Mouse (Mus musculus) left cerebral cortex, adult 2 months (tissue): Measurements from ENCODE around the gene Pif1. TPM values are rescaled to one million over a fixed set of nuclear protein-coding genes. Genes with fewer than 3 reads are reported as not detected.

ENCODE experiments used
- DNase-seq, 2 experiments: peaks; one replicate each; pipeline ENCODE4 v3.0.0; 2021 to 2022; ENCODE audit warnings: low spot score in 2 of 2, mixed read lengths in 1 of 2; ENCODE audit errors: extremely low spot score in 1 of 2
- H3K27ac ChIP-seq: fragments of 200-600 bp; 2 replicates; pipeline ENCODE4 v1.8.1; 2022
- H3K4me3 ChIP-seq: fragments of 200-600 bp; 2 replicates; pipeline ENCODE4 v1.8.1; 2022
- CTCF ChIP-seq: fragments of 200-600 bp; IDR thresholded peaks from 2 replicates; pipeline ENCODE4 v1.8.1; 2022; ENCODE audit warnings: antibody characterized with exemption, mild to moderate bottlenecking, moderate library complexity
- intact Hi-C: fragments of 180-260 bp; cut with DNase I; formaldehyde crosslinking; loops from one replicate; pipeline ENCODE4 v1.15.1; 2025
- total RNA-seq, 2 experiments: library from RNA; stranded (reverse); gene quantifications; 2 replicates each; pipeline ENCODE4 v1.2.3; 2021

Pif1 gene
- total RNA-seq, 2 experiments from 2014 or later, result 0.20 to 0.28 TPM

- Histone ChIP-seq H3K27ac (no peak overlapping the region), H3K4me3 (no peak overlapping the region)
- DNase-seq, result no peak
- TF ChIP-seq CTCF, result no peak
- intact Hi-C loops, result no loop called here
These were observed 22.3 kb upstream of the Pif1 start for GRCm38 (mm10) chr9:65564698-65565097.

- H3K27ac ChIP-seq, result no peak overlapping the region
- DNase-seq, result no peak
- TF ChIP-seq CTCF, result no peak
- H3K4me3 ChIP-seq, result no peak overlapping the region
- intact Hi-C loops, result no loop called here
These were observed 18.2 kb upstream of the Pif1 start for GRCm38 (mm10) chr9:65568787-65569186.

- H3K27ac ChIP-seq, result no peak overlapping the region
- DNase-seq, result no peak
- intact Hi-C loops, result no loop called here
- no peak for TF ChIP-seq CTCF
- no peak overlapping the region for H3K4me3 ChIP-seq
These were observed 17.4 kb upstream of the Pif1 start for GRCm38 (mm10) chr9:65569491-65569971.

- DNase-seq, result no peak
- intact Hi-C loops, result no loop called here
- H3K27ac ChIP-seq, result no peak overlapping the region
- no peak overlapping the region for H3K4me3 ChIP-seq
- TF ChIP-seq CTCF, result no peak
These were observed 14.1 kb upstream of the Pif1 start for GRCm38 (mm10) chr9:65572837-65573236.

- H3K27ac ChIP-seq, result no peak overlapping the region
- no peak for TF ChIP-seq CTCF
- no peak for DNase-seq
These were observed 12.2 kb upstream of the Pif1 start for GRCm38 (mm10) chr9:65574513-65575392.

GRCm38 (mm10) chr9:65575393-65576196 is 11.4 kb upstream of the Pif1 start:
- DNase-seq, result no peak
- TF ChIP-seq CTCF, result no peak
- intact Hi-C loops, result no loop called here
- H3K4me3 ChIP-seq, result no peak overlapping the region
- no peak overlapping the region for H3K27ac ChIP-seq

More at GRCm38 (mm10) chr9:65574513-65575392, 12.2 kb upstream of the Pif1 start:
- intact Hi-C loops, result no loop called here
- no peak overlapping the region for H3K4me3 ChIP-seq

GRCm38 (mm10) chr9:65576861-65577510 is 10.0 kb upstream of the Pif1 start:
- TF ChIP-seq CTCF, result no peak
- DNase-seq, result peak in 1 of 2 experiments; percentile 45
- Histone ChIP-seq H3K27ac (peak overlapping the region; percentile 48; the same call in 1 of the 2 replicates), H3K4me3 (0 out of 2 replicates have a peak overlapping the region, but pooled peaks have one; percentile 4)
- intact Hi-C loops, result no loop called here

GRCm38 (mm10) chr9:65577511-65578196 is 9.3 kb upstream of the Pif1 start:
- Histone ChIP-seq H3K4me3 (0 out of 2 replicates have a peak overlapping the region, but pooled peaks have one; percentile 4), H3K27ac (peak overlapping the region; percentile 48; the same call in 1 of the 2 replicates)
- DNase-seq, result no peak
- TF ChIP-seq CTCF, result no peak
- intact Hi-C loops, result no loop called here

GRCm38 (mm10) chr9:65578801-65579249 is 8.1 kb upstream of the Pif1 start:
- Histone ChIP-seq H3K4me3 (peak overlapping the region; percentile 66), H3K27ac (peak overlapping the region; percentile 47)
- no peak for TF ChIP-seq CTCF
- no peak for DNase-seq
- intact Hi-C loops, result no loop called here

- TF ChIP-seq CTCF, result no peak
- peak; percentile 77 to 85 for DNase-seq
- Histone ChIP-seq H3K4me3 (peak within 1 kb of the TSS; percentile 66), H3K27ac (peak within 1 kb of the TSS; percentile 47)
- intact Hi-C loops, result loop anchor here (1.0 to 5.0 kb wide), 2 partner anchors 56 to 118 kb away; partner anchors contain the start of gene Spg21
These were observed 7.1 kb upstream of the Pif1 start, which contains the start of gene Plekho2 for GRCm38 (mm10) chr9:65579781-65580371. Plekho2 (minus strand) TSS chr9:65580040.
